Mouse (Mus musculus): Measurements from ENCODE around the gene Nbeal2. TPM values are rescaled to one million over a fixed set of nuclear protein-coding genes. Genes with fewer than 3 reads are reported as not detected.

Gene Nbeal2
- polyA plus RNA-seq, 1 experiment: 0.26 TPM

DNA sequence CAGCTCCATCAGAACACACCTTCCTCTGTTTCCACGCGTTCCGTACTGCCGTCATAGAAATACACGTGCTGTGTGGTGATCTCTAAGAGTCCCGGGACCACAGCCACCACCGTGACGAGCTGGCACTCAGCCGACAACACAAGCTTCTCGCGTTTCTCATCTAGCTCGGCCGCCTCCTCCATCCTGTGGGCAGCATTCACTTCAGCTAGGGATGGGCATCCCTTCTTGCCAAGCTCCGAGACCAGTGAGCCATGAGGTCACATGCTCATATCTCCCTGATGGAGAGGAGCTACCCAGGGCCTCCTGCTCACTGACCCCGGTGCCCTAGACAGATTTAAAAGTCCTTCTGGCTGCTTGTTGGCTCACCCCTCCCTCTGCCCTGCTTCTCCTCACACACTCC, 23.8 kb downstream of the Nbeal2 start:
- no peaks in the 10 kb centered on the region for H3K27me3 ChIP-seq (ENCODE audit: control insufficient read depth)
- H3K4me1 ChIP-seq (ENCODE audit: control insufficient read depth): peaks cover 2% of the 10 kb centered on the region
- TF ChIP-seq GATA1 (IDR thresholded peaks at IDR 0.05; ENCODE audit: low read length) (no peak), TAL1 (IDR thresholded peaks at IDR 0.05; ENCODE audit: low read length) (no peak)
- no peak overlapping the region for H3K4me3 ChIP-seq (replicated peaks)
- no peaks in the 10 kb centered on the region for H3K9me3 ChIP-seq (ENCODE audit: control insufficient read depth, low read length)
- H3K36me3 ChIP-seq (ENCODE audit: control insufficient read depth): peaks cover 16% of the 10 kb centered on the region

DNA sequence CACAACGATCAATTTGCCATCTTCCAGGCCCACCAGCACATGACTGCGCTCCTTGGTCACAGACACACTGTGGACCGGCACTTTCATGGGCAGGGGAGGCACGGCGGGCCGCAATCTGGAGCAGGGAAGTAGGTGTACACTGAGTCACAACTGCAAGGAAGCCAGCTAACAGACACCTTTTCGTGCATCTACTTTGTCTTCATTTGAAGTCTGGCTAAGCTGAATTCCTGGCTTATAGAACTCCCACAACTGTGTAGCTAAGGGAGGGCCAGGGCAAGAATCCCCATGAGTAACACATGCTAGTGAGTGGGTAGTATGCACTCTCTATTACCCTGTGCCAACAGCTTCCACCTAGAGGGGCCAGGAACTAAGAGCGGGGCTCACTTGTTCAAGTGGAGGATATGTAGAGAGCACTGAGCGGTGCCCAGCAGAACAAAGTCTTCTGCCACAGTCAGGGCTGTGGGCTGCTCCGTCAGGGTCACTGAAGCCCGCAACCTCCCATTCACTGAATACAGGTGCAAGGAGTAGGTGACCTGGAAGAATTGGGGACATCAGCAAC, 28.5 kb downstream of the Nbeal2 start:
- peaks cover 14% of the 10 kb centered on the region for H3K36me3 ChIP-seq (ENCODE audit: control insufficient read depth)
- no peaks in the 10 kb centered on the region for H3K9me3 ChIP-seq (ENCODE audit: control insufficient read depth, low read length)
- no peaks in the 10 kb centered on the region for H3K27me3 ChIP-seq (ENCODE audit: control insufficient read depth)
- H3K4me1 ChIP-seq (ENCODE audit: control insufficient read depth): peaks cover 17% of the 10 kb centered on the region
- TF ChIP-seq TAL1 (IDR thresholded peaks at IDR 0.05; ENCODE audit: low read length): no peak
- TF ChIP-seq GATA1 (IDR thresholded peaks at IDR 0.05; ENCODE audit: low read length): no peak
- peak overlapping the region; percentile 67 for H3K4me3 ChIP-seq (replicated peaks)

DNA sequence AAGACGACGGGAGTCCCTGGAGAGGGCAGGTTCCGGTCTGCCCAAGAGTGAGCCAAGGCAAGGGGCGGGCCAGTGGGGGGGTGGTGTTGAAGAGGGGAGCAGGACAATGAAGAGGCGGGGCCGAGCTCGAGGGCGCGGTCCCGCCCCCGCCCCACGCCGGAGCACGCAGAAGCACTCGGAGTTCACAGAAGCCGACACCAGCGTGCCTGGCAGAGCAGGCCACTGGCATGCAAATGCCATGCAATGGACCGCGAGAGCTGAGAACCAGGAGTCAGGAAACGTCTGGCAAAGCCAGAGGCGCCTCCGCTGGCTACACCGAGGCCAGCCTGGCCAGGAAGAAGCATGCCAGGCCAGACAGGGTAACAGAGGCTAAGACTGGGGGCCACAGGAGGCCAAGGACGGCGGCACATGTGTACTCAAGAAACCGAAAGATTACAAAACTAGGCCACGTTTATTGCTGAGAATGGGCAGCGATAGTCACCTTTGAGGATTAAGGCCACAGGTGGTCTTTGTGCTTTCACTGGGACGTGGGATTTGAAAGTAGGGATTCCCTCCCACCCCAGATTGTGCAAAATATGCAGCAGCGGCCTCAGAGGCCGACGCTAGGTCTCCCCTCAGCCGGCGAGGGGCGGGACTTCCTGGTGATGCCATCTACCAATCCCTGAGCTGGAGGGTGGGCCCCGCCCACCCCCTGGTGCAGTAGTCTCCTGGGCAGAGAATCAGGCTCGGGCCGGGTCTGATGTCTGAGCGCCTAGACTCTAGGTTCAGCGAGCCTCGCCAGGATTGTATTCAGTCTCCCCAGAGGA, 29.4 kb downstream of the Nbeal2 start, which contains the start of gene Nradd:
Gene Nradd, minus strand, starts transcription at position 92 of the 806 bp plus-strand sequence.
- Histone ChIP-seq H3K4me3 (replicated peaks) (peak within 1 kb of the TSS; percentile 67), H3K36me3 (ENCODE audit: control insufficient read depth) (peaks cover 22% of the 10 kb centered on the region), H3K9me3 (ENCODE audit: control insufficient read depth, low read length) (no peaks in the 10 kb centered on the region), H3K27me3 (ENCODE audit: control insufficient read depth) (no peaks in the 10 kb centered on the region), H3K4me1 (ENCODE audit: control insufficient read depth) (peaks cover 17% of the 10 kb centered on the region)
- no peak for TF ChIP-seq GATA1 (IDR thresholded peaks at IDR 0.05; ENCODE audit: low read length)
- TF ChIP-seq TAL1 (IDR thresholded peaks at IDR 0.05; ENCODE audit: low read length): no peak

DNA sequence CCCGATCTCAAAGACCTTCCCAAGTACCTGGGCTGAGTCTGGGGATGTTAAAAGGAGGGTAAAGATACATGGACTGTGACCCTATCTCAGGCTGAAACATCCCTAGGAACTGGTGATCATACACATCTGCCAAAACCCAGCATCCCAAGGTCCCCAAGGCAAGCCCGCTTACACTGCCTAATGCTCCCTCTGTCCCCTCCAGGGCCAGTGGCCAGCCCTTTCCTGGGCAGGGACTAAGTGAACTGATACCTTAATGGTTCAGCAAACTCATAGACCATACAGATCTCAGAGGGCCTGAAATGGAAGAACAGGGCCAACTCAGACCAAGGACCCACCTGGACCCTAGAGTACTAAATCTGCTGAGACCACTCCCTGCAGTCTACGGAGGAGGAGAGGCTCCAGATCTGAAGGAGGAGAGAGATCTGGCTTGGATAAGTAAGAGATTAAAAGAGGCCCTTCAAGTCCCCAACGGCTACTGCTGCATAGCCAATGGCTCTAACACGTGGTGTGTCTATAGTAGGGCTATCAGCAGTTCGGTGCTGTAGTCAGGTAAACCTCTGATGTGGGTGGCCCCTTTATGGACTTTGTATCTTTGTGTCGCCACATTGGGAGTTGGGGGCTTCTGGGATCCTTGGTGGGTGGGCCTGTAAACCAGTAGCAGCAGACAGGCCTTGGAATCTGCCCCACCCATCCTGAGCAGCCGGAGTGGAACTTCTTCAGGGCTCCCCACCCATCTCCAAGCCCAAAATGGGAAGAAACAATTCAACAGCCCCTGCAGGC, 30.4 kb downstream of the Nbeal2 start:
- TF ChIP-seq GATA1 (IDR thresholded peaks at IDR 0.05; ENCODE audit: low read length) (no peak), TAL1 (IDR thresholded peaks at IDR 0.05; ENCODE audit: low read length) (no peak)
- peaks cover 17% of the 10 kb centered on the region for H3K4me1 ChIP-seq (ENCODE audit: control insufficient read depth)
- no peaks in the 10 kb centered on the region for H3K9me3 ChIP-seq (ENCODE audit: control insufficient read depth, low read length)
- H3K36me3 ChIP-seq (ENCODE audit: control insufficient read depth): peaks cover 29% of the 10 kb centered on the region
- peak overlapping the region; percentile 67 for H3K4me3 ChIP-seq (replicated peaks)
- H3K27me3 ChIP-seq (ENCODE audit: control insufficient read depth): no peaks in the 10 kb centered on the region

DNA sequence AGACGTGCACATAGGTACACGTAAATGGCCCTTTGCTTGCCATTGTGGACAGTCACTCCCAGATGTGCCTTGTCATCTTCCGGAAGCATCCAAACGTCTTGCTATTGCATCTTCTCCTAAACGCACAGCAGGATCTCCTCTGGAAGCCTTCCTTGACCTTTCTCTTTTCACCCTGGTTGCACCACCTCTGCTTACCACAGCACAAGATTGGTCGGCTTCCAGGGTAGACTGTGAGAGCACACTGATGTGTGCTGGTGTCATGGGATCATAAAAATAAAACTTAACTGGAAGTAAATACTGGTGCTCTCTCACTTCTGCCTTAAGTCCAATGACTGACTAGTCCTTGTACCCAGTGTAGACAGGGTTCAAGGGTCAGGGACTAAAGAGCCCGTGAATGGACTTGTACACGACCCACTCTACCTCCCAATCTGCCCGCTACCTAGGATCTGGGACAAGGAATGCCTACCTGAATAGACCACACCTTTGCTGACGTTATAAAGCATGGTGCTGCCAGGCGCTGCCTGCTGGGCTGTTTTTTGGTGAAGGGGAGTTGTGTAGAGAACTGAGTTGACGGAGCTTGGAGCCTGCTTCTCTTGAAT, 31.2 kb downstream of the Nbeal2 start:
- Histone ChIP-seq H3K27me3 (ENCODE audit: control insufficient read depth) (no peaks in the 10 kb centered on the region), H3K4me1 (ENCODE audit: control insufficient read depth) (peaks cover 17% of the 10 kb centered on the region), H3K9me3 (ENCODE audit: control insufficient read depth, low read length) (no peaks in the 10 kb centered on the region), H3K4me3 (replicated peaks) (no peak overlapping the region), H3K36me3 (ENCODE audit: control insufficient read depth) (peaks cover 34% of the 10 kb centered on the region)
- no peak for TF ChIP-seq GATA1 (IDR thresholded peaks at IDR 0.05; ENCODE audit: low read length)
- no peak for TF ChIP-seq TAL1 (IDR thresholded peaks at IDR 0.05; ENCODE audit: low read length)

DNA sequence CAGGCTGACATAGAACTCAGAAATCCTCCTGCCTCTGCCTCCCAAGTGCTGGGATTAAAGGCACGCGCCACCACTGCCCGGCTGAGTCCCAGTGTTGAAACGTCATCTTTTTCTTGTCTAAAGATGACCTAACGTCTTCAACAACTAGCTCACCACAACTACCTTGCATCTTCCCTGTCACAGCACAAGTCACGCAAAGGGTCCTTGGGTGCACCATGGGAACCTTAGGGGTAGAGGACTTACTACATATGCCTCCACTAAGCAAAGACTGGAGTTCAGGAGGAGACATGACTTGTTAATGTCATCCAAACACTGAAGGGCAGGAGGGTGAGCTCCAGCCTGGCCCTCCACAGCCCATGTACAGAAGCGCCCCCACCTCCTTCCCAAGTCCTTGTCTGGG, 33.3 kb downstream of the Nbeal2 start:
- Histone ChIP-seq H3K4me1 (ENCODE audit: control insufficient read depth) (peaks cover 17% of the 10 kb centered on the region), H3K4me3 (replicated peaks) (no peak overlapping the region), H3K36me3 (ENCODE audit: control insufficient read depth) (peaks cover 49% of the 10 kb centered on the region), H3K27me3 (ENCODE audit: control insufficient read depth) (no peaks in the 10 kb centered on the region), H3K9me3 (ENCODE audit: control insufficient read depth, low read length) (peaks cover 12% of the 10 kb centered on the region)
- TF ChIP-seq GATA1 (IDR thresholded peaks at IDR 0.05; ENCODE audit: low read length): no peak
- TF ChIP-seq TAL1 (IDR thresholded peaks at IDR 0.05; ENCODE audit: low read length): no peak

DNA sequence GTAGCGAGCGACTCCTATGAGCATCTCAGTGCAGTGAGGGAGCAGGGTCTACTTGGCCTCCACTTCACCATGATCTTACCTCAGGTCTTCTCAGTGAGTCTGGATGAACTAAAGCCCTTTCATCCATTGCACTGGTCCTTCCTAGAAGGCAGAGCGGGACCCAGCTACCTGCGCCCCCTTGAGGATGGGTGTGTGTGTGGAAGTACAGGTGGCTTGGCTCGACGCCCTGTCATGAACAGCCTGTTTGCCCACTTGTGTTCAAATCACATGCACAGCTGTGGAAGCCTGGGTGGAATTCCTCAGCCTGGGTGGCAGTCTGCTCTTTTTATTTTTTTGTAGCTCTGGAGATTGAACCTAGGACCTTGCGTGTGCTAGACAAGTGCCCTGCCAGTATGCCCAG, 33.8 kb downstream of the Nbeal2 start:
- TF ChIP-seq GATA1 (IDR thresholded peaks at IDR 0.05; ENCODE audit: low read length) (no peak), TAL1 (IDR thresholded peaks at IDR 0.05; ENCODE audit: low read length) (no peak)
- H3K27me3 ChIP-seq (ENCODE audit: control insufficient read depth): no peaks in the 10 kb centered on the region
- peaks cover 18% of the 10 kb centered on the region for H3K4me1 ChIP-seq (ENCODE audit: control insufficient read depth)
- peaks cover 17% of the 10 kb centered on the region for H3K9me3 ChIP-seq (ENCODE audit: control insufficient read depth, low read length)
- H3K4me3 ChIP-seq (replicated peaks): no peak overlapping the region
- H3K36me3 ChIP-seq (ENCODE audit: control insufficient read depth): peaks cover 54% of the 10 kb centered on the region

DNA sequence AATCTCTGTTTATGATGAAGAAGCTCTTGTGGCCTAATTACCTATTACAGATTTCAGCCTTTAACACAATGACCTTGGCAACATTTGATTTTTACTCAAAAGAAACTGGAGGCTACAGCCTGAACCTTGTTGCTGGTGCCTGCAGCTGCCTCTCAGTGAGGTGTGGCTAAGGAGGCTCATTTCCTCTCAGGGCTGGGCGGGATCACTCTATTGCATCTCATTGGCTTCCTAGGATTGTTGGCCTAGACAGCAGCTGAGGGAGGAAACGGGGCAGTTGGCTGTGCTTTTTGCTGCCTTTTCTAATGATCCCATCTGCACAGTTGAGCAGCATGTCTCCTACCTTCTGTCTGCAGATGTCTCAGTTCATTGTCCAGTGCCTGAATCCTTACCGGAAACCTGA, 36.9 kb downstream of the Nbeal2 start:
- no peaks in the 10 kb centered on the region for H3K27me3 ChIP-seq (ENCODE audit: control insufficient read depth)
- peaks cover 17% of the 10 kb centered on the region for H3K9me3 ChIP-seq (ENCODE audit: control insufficient read depth, low read length)
- H3K4me1 ChIP-seq (ENCODE audit: control insufficient read depth): peaks cover 3% of the 10 kb centered on the region
- H3K36me3 ChIP-seq (ENCODE audit: control insufficient read depth): peaks cover 83% of the 10 kb centered on the region
- H3K4me3 ChIP-seq (replicated peaks): no peak overlapping the region
- TF ChIP-seq TAL1 (IDR thresholded peaks at IDR 0.05; ENCODE audit: low read length): no peak
- no peak for TF ChIP-seq GATA1 (IDR thresholded peaks at IDR 0.05; ENCODE audit: low read length)

All from erythroblast, embryonic 14.5 days (primary cell).